23 mouse cellular contexts compared by ENCODE assay signal in the genomic region with DNA sequence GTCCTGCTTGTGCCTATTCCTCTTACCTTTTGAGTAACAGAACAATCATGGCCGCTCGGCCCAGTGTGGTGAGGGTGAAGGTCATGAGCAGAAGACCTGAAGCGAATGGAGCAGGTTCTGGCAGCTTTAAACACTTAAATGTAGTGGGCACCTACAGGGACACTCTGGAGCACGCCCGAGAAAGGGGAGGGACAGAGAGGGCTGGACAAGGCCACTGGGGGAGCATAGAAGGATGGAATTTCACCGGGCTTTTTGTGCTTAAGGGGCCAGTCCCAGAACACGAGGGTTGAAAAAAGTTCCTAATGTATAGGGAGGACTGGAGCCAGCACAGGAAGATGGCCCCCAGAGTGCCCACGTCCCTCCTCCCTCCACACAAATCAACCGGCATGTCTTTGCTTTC. TPM values are rescaled to one million over a fixed set of nuclear protein-coding genes. Genes with fewer than 3 reads are reported as not detected.
"Had no signal": no experiment of that assay in that cellular context is flagged by ENCODE, and none has a peak within 500 bp of the region (broad histone marks: within the 10 kb centered on the region; RNA-seq: fewer than 3 reads in every experiment).

No protein-coding gene starts in this region.

- H3K9me3 ChIP-seq: liver, embryonic 13.5 days; midbrain, embryonic 12.5 days; neural tube, embryonic 13.5 days had no signal

- H3K4me2 ChIP-seq: liver, embryonic 13.5 days; midbrain, embryonic 12.5 days; neural tube, embryonic 13.5 days had no signal

- H3K9ac ChIP-seq: liver, embryonic 13.5 days; midbrain, embryonic 12.5 days; neural tube, embryonic 13.5 days had no signal

- H3K27me3 ChIP-seq: liver, embryonic 13.5 days; midbrain, embryonic 12.5 days had no signal

- H3K27ac ChIP-seq: left cerebral cortex, adult 2 months; liver, embryonic 13.5 days; midbrain, embryonic 12.5 days; neural tube, embryonic 13.5 days; stomach, postnatal 0 days had no signal

- H3K36me3 ChIP-seq: liver, embryonic 13.5 days; neural tube, embryonic 13.5 days had no signal

- H3K4me3 ChIP-seq: left cerebral cortex, adult 2 months; liver, embryonic 13.5 days; midbrain, embryonic 12.5 days; myocyte; neural tube, embryonic 13.5 days had no signal

- DNase-seq: kidney, adult 8-10 months; kidney, postnatal 36 days; layer of hippocampus, postnatal 36 days; liver, embryonic 13.5 days; lung, adult 2 months; lung, postnatal 14 days; lung, postnatal 4 days; right cerebral cortex, adult 18-20 months; right cerebral cortex, postnatal 14 days; right cerebral cortex, postnatal 4 days; thymus, adult 2 months; thymus, postnatal 14 days; thymus, postnatal 4 days had no signal

- ATAC-seq: intestine, embryonic 16.5 days; midbrain, embryonic 16.5 days had no signal

- H3K4me1 ChIP-seq: liver, embryonic 13.5 days had no signal

RNA-seq across cellular contexts. Expression of a gene that starts 8.9 kb away (rescaled TPM):
- total RNA-seq: megakaryocyte-erythroid progenitor cell, adult 5-6 weeks; monocyte, adult 5-6 weeks; neutrophil, adult 5-6 weeks had no signal
